Mouse (Mus musculus) embryo, embryonic 10.5 days (tissue): ENCODE results near the gene Gm7168.
"Not testable (repeated sequence)": the region's sequence is repeated elsewhere in the genome, so short reads cannot be mapped to it uniquely, and the experiment has no call there.

Experiments
- DNase-seq: peaks from one replicate; pipeline ENCODE4 v3.0.0-alpha.2; 2015; ENCODE audit warnings: low spot score

Gm7168 gene

DNA sequence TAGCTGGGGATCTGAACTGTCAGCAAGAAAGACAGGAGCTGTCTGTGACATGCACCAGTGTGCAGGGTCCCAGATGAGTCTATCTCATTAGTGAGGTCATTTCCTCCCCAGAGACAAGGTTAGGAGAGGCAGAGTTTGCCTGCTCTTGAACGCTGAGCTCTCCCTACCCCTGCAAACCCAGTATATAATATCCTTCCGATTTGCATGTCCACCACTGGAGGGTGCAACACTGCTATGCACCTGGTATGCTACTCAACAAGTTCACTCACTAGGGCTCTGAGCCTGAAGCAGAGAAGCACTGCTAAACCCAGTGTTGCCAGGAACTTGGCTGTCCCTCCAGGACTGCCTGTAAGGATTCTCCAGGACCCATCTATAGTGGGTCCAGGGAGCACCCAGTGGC is 45.3 kb downstream of the Gm7168 start:
- DNase-seq: not testable (repeated sequence)
